Comparison of ENCODE assay signal across 15 mouse cellular contexts in the genomic region with DNA sequence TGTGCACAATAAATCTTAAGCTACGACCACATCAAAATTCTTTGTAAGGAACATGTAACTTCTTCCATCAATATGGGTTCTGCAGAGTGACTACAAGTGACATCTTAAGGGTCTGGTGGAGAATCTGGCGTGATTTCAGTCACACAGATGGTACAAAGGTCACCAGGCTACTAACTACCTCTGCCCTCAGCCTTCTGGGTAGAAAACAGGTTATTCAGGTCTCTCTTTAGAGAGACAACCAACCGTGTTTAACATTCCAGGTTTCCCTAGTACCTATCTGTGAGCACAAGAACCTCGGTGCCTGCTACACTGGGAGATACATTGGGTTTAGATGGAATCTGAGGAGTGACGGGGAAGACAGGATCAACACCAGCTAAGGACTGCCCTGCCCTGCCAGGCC.
"Had no signal": no experiment of that assay in that cellular context is flagged by ENCODE, and none has a peak within 500 bp of the region (broad histone marks: within the 10 kb centered on the region; RNA-seq: fewer than 3 reads in every experiment).

No protein-coding gene starts in this region.

- DNase-seq: lung, embryonic 14.5 days; lung, postnatal 10 days; lung, postnatal 4 days; midbrain, embryonic 14.5 days; right cerebral cortex, adult 18-20 months; right cerebral cortex, postnatal 25 days; thymus, adult 2 months; thymus, postnatal 25 days had no signal

- H3K27ac ChIP-seq: kidney, postnatal 0 days; left cerebral cortex, adult 2 months; limb, embryonic 15.5 days; liver, embryonic 12.5 days; midbrain, embryonic 10.5 days; neural tube, embryonic 15.5 days had no signal

- H3K27me3 ChIP-seq: limb, embryonic 15.5 days; liver, embryonic 12.5 days; neural tube, embryonic 15.5 days had no signal

- H3K4me1 ChIP-seq: limb, embryonic 15.5 days; liver, embryonic 12.5 days; midbrain, embryonic 10.5 days; neural tube, embryonic 15.5 days had no signal

- H3K9me3 ChIP-seq: limb, embryonic 15.5 days; liver, embryonic 12.5 days; neural tube, embryonic 15.5 days had no signal

- H3K36me3 ChIP-seq: limb, embryonic 15.5 days; liver, embryonic 12.5 days; midbrain, embryonic 10.5 days; neural tube, embryonic 15.5 days had no signal

- H3K9ac ChIP-seq: limb, embryonic 15.5 days; liver, embryonic 12.5 days; lung, embryonic 14.5 days; neural tube, embryonic 15.5 days had no signal

- H3K4me3 ChIP-seq: left cerebral cortex, adult 2 months; limb, embryonic 15.5 days; liver, embryonic 12.5 days; midbrain, embryonic 10.5 days; myocyte; neural tube, embryonic 15.5 days had no signal

- H3K4me2 ChIP-seq: limb, embryonic 15.5 days; liver, embryonic 12.5 days; lung, embryonic 14.5 days; neural tube, embryonic 15.5 days had no signal

- ATAC-seq: liver, embryonic 12.5 days had no signal
